Mouse (Mus musculus) heart, postnatal 4 days (tissue): ENCODE measurements around the gene Dnah2. TPM values are rescaled to one million over a fixed set of nuclear protein-coding genes. Genes with fewer than 3 reads are reported as not detected.

ENCODE experiments used
- DNase-seq: peaks from one replicate; pipeline ENCODE4 v3.0.0; 2021
- microRNA-seq, 2 experiments: library from miRNA; unstranded; fragments of <30 nt; microRNA quantifications; one replicate each; pipeline ENCODE4 v1.2.0; 2021 to 2022
- total RNA-seq, 2 experiments: library from RNA; stranded (reverse); gene quantifications; 2 replicates each; pipeline ENCODE4 v1.2.3; 2021

Dnah2 gene
- total RNA-seq, 2 experiments from 2014 or later: 0.20 to 0.50 TPM

GRCm38 (mm10) chr11:69386758-69387157 is 162.2 kb downstream of the Dnah2 start:
- DNase-seq: no peak

- DNase-seq: no peak
These were observed 163.9 kb downstream of the Dnah2 start for GRCm38 (mm10) chr11:69384979-69385378.

- no peak for DNase-seq
These were observed 166.3 kb downstream of the Dnah2 start for GRCm38 (mm10) chr11:69382478-69383105.

- DNase-seq: no peak
These were observed 167.6 kb downstream of the Dnah2 start for GRCm38 (mm10) chr11:69381356-69381755.

GRCm38 (mm10) chr11:69379600-69379999 is 169.3 kb downstream of the Dnah2 start:
- DNase-seq: no peak

- DNase-seq: no peak
These were observed 171.1 kb downstream of the Dnah2 start for GRCm38 (mm10) chr11:69377766-69378165.

GRCm38 (mm10) chr11:69375646-69376045 is 173.3 kb downstream of the Dnah2 start:
- DNase-seq: no peak

- no peak for DNase-seq
These were observed 175.5 kb downstream of the Dnah2 start for GRCm38 (mm10) chr11:69373223-69373965.

GRCm38 (mm10) chr11:69372780-69373170 is 176.1 kb downstream of the Dnah2 start:
- peak; percentile 30 for DNase-seq

- no peak for DNase-seq
These were observed 176.7 kb downstream of the Dnah2 start for GRCm38 (mm10) chr11:69372056-69372779.

GRCm38 (mm10) chr11:69371601-69372000 is 177.3 kb downstream of the Dnah2 start:
- DNase-seq: no peak

- no peak for DNase-seq
These were observed 178.1 kb downstream of the Dnah2 start for GRCm38 (mm10) chr11:69370817-69371215.

Small RNAs within 50 kb of the gene (microRNA-seq; reads per million reads assigned to microRNA genes)
- 0 reads per million in 2 experiments for gene Gm27493

Other genes with a start within 250 kb of the Dnah2 start
- gene Cntrob, start 225.3 kb downstream of the Dnah2 start, total RNA-seq: 10 to 100 TPM; 14.8 to 17.9 TPM
- 10 to 100 TPM; 81.6 to 86.4 TPM for gene Trappc1, start 225.1 kb downstream of the Dnah2 start, total RNA-seq
- gene Kcnab3, start 222.9 kb downstream of the Dnah2 start, total RNA-seq: 1 to 10 TPM; 1.5 to 2.1 TPM
- gene Rnf227, start 208.6 kb downstream of the Dnah2 start, total RNA-seq: 1 to 10 TPM; 2.4 to 3.1 TPM
- gene Chd3, start 179.7 kb downstream of the Dnah2 start, total RNA-seq: 10 to 100 TPM; 75.3 to 76.7 TPM
- gene Naa38, start 153.6 kb downstream of the Dnah2 start, total RNA-seq: 100 to 1,000 TPM in 1 of 2 experiments, 10 to 100 TPM in 1; 92.3 to 101 TPM
- gene Cyb5d1, start 153.5 kb downstream of the Dnah2 start, total RNA-seq: 10 to 100 TPM; 21.3 to 22.1 TPM
- 10 to 100 TPM; 37.1 to 38.3 TPM for gene Tmem88, start 150.9 kb downstream of the Dnah2 start, total RNA-seq
- 10 to 100 TPM; 48.3 to 49.7 TPM for gene Kdm6b, start 135.4 kb downstream of the Dnah2 start, total RNA-seq
- gene Efnb3, start 11.1 kb upstream of the Dnah2 start, total RNA-seq: 100 to 1,000 TPM in 1 of 2 experiments, 10 to 100 TPM in 1; 98.5 to 117 TPM
- 1 to 10 TPM; 5.8 to 7.0 TPM for gene Wrap53, start 31.1 kb upstream of the Dnah2 start, total RNA-seq
- gene Trp53, start 31.2 kb upstream of the Dnah2 start, total RNA-seq: 10 to 100 TPM; 41.6 to 46.1 TPM
- 10 to 100 TPM; 27.0 to 29.1 TPM for gene Atp1b2, start 56.8 kb upstream of the Dnah2 start, total RNA-seq
- gene Shbg, start 68.8 kb upstream of the Dnah2 start, total RNA-seq: not detected
- gene Sat2, start 72.9 kb upstream of the Dnah2 start, total RNA-seq: 1 to 10 TPM; 5.3 to 6.7 TPM
- 10 to 100 TPM; 81.4 to 83.6 TPM for gene Fxr2, start 83.9 kb upstream of the Dnah2 start, total RNA-seq
- not detected for gene Sox15, start 106.2 kb upstream of the Dnah2 start, total RNA-seq
- 10 to 100 TPM; 34.3 to 36.3 TPM for gene Mpdu1, start 113.5 kb upstream of the Dnah2 start, total RNA-seq
- gene Cd68, start 117.0 kb upstream of the Dnah2 start, total RNA-seq: 1 to 10 TPM; 4.0 to 6.0 TPM
- gene Eif4a1, start 123.3 kb upstream of the Dnah2 start, total RNA-seq: 100 to 1,000 TPM; 535 to 537 TPM
- gene Senp3, start 133.0 kb upstream of the Dnah2 start, total RNA-seq: 10 to 100 TPM; 58.0 to 61.3 TPM
- 1 to 10 TPM; 2.3 to 2.6 TPM for gene Tnfsf13, start 136.7 kb upstream of the Dnah2 start, total RNA-seq
- 10 to 100 TPM; 13.7 to 16.4 TPM for gene Tnfsf12, start 146.7 kb upstream of the Dnah2 start, total RNA-seq
- gene Tnfsfm13, start 147.0 kb upstream of the Dnah2 start, total RNA-seq: 1 to 10 TPM; 1.9 to 3.0 TPM
- 10 to 100 TPM; 53.7 TPM for gene Polr2a, start 209.5 kb upstream of the Dnah2 start, total RNA-seq
- not detected for gene Slc35g3, start 212.9 kb upstream of the Dnah2 start, total RNA-seq
- 10 to 100 TPM; 34.1 to 36.8 TPM for gene Zbtb4, start 216.8 kb upstream of the Dnah2 start, total RNA-seq
- gene Chrnb1, start 246.8 kb upstream of the Dnah2 start, total RNA-seq: 1 to 10 TPM; 3.1 to 5.1 TPM